ENCODE assay signal across 8 mouse cellular contexts in genomic region chr7:39552993-39553392, GRCm38 (mm10). TPM values are rescaled to one million over a fixed set of nuclear protein-coding genes. Genes with fewer than 3 reads are reported as not detected.
DNase-seq lines count a peak whose midpoint lies in the region; ATAC-seq and TF ChIP-seq lines count a peak whose summit lies in the region.

No protein-coding gene starts in this region.

- H3K27ac ChIP-seq in heart, adult 2 months = peak overlapping the region; percentile 97
- H3K27ac ChIP-seq in embryonic facial prominence, embryonic 14.5 days (replicated peaks; ENCODE audit: low read depth, low read length) = peak overlapping the region; percentile 97
- H3K27ac ChIP-seq in kidney, postnatal 0 days = 0 out of 2 replicates have a peak overlapping the region, but pooled peaks have one; percentile 95
- no peak overlapping the region for H3K27ac ChIP-seq in small intestine, adult 2 months (ENCODE audit: insufficient read depth, low read depth, low read length)

- DNase-seq in heart, adult 2 months = no peak
- DNase-seq in heart, adult 11 months = no peak
- peak; percentile 18 for DNase-seq in 3T3-L1 (ENCODE audit: low read depth, low spot score)
- DNase-seq in embryonic facial prominence, embryonic 14.5 days (ENCODE audit: low spot score) = peak; percentile 10
- peak; percentile 14 for DNase-seq in kidney, postnatal 0 days (ENCODE audit: low spot score)
- DNase-seq in frontal cortex, postnatal 14 days (ENCODE audit: low spot score in 2 of 2) = no peak
- no peak for DNase-seq in left cerebral cortex, postnatal 14 days (ENCODE audit: low spot score in 2 of 2)

- peaks cover 6% of the 10 kb centered on the region for H3K79me2 ChIP-seq in heart, adult 2 months (replicated peaks; ENCODE audit: control insufficient read depth, insufficient read depth, low read length)

- ATAC-seq in embryonic facial prominence, embryonic 14.5 days (ENCODE audit: low read depth) = no peak
- no peak for ATAC-seq in kidney, postnatal 0 days (replicated peaks; ENCODE audit: low FRiP score, low read depth)

- H3K9ac ChIP-seq in heart, adult 2 months (ENCODE audit: low read depth, low read length) = peak overlapping the region; percentile 66
- peak overlapping the region; percentile 89 for H3K9ac ChIP-seq in embryonic facial prominence, embryonic 14.5 days (ENCODE audit: low read depth, low read length)
- H3K9ac ChIP-seq in kidney, postnatal 0 days (ENCODE audit: low read depth, low read length) = peak overlapping the region; percentile 83; the same call in 1 of the 2 replicates

- H3K9me3 ChIP-seq in embryonic facial prominence, embryonic 14.5 days (ENCODE audit: control insufficient read depth, low read length) = no peaks in the 10 kb centered on the region
- H3K9me3 ChIP-seq in kidney, postnatal 0 days (replicated peaks; ENCODE audit: low read length) = no peaks in the 10 kb centered on the region

- no peak for TF ChIP-seq EP300 in heart, adult 2 months (IDR thresholded peaks at IDR 0.05; ENCODE audit: insufficient read depth, low read depth, low read length)

- intact Hi-C loops in heart, adult 2 months (cut with DNase I) = loop anchor here (5.0 kb wide), 2 partner anchors 36 to 101 kb away; partner anchors contain the start of gene Zfp619
- intact Hi-C loops in left cerebral cortex, postnatal 14 days (cut with DNase I) = no loop called here

- peaks cover 14% of the 10 kb centered on the region for H3K36me3 ChIP-seq in heart, adult 2 months (ENCODE audit: control insufficient read depth, insufficient read depth, low read length)
- peaks cover 31% of the 10 kb centered on the region for H3K36me3 ChIP-seq in embryonic facial prominence, embryonic 14.5 days (ENCODE audit: control insufficient read depth, insufficient read depth, low read length)
- H3K36me3 ChIP-seq in kidney, postnatal 0 days (ENCODE audit: insufficient read depth, low read length) = no peaks in the 10 kb centered on the region
- peaks cover 2% of the 10 kb centered on the region; the same call in 1 of the 2 replicates for H3K36me3 ChIP-seq in small intestine, adult 2 months (ENCODE audit: control insufficient read depth, insufficient read depth, low read length)

- H3K27me3 ChIP-seq in heart, adult 2 months (ENCODE audit: control insufficient read depth, insufficient read depth, low read length) = no peaks in the 10 kb centered on the region
- no peaks in the 10 kb centered on the region for H3K27me3 ChIP-seq in embryonic facial prominence, embryonic 14.5 days (replicated peaks; ENCODE audit: control insufficient read depth, insufficient read depth, low read length)
- no peaks in the 10 kb centered on the region for H3K27me3 ChIP-seq in kidney, postnatal 0 days (ENCODE audit: insufficient read depth, low read length)
- no peaks in the 10 kb centered on the region for H3K27me3 ChIP-seq in small intestine, adult 2 months (ENCODE audit: control insufficient read depth, insufficient read depth, low read length)

- H3K4me2 ChIP-seq in embryonic facial prominence, embryonic 14.5 days (ENCODE audit: low read depth, low read length) = peak overlapping the region; percentile 72
- H3K4me2 ChIP-seq in kidney, postnatal 0 days (ENCODE audit: low read length) = peak overlapping the region; percentile 57

- TF ChIP-seq CTCF in heart, adult 2 months (IDR thresholded peaks at IDR 0.05) = no peak
- no peak for TF ChIP-seq CTCF in kidney, postnatal 0 days (IDR thresholded peaks at IDR 0.05; ENCODE audit: low read depth)
- TF ChIP-seq CTCF in small intestine, adult 2 months (IDR thresholded peaks at IDR 0.05; ENCODE audit: extremely low read depth, insufficient read length, insufficient replicate concordance, low read depth, low read length) = no peak

- peak overlapping the region; percentile 81 for H3K4me3 ChIP-seq in heart, adult 2 months
- H3K4me3 ChIP-seq in embryonic facial prominence, embryonic 14.5 days (ENCODE audit: low read depth, low read length) = peak overlapping the region; percentile 75
- peak overlapping the region; percentile 67 for H3K4me3 ChIP-seq in kidney, postnatal 0 days (replicated peaks; ENCODE audit: low read depth, low read length)
- H3K4me3 ChIP-seq in small intestine, adult 2 months (ENCODE audit: low read depth, low read length) = peak overlapping the region; percentile 43

- TF ChIP-seq POLR2A in heart, adult 2 months (IDR thresholded peaks at IDR 0.05; ENCODE audit: insufficient read depth, low read depth, low read length) = no peak
- TF ChIP-seq POLR2A in small intestine, adult 2 months (IDR thresholded peaks at IDR 0.05; ENCODE audit: low read depth, low read length) = no peak

- 2% methylated on average over 5 of the region's 5 CpGs for WGBS in heart, adult 2 months
- WGBS in embryonic facial prominence, embryonic 14.5 days = 6% methylated on average over 5 of the region's 5 CpGs
- WGBS in kidney, postnatal 0 days = 6% methylated on average over 5 of the region's 5 CpGs
- WGBS in small intestine, adult 2 months = under 1% methylated on average over 5 of the region's 5 CpGs

- peaks cover 3% of the 10 kb centered on the region for H3K4me1 ChIP-seq in heart, adult 2 months (ENCODE audit: control insufficient read depth, insufficient read depth, low read length)
- H3K4me1 ChIP-seq in embryonic facial prominence, embryonic 14.5 days (ENCODE audit: control insufficient read depth, insufficient read depth, low read length) = peaks cover 9% of the 10 kb centered on the region; the same call in 1 of the 2 replicates
- 0 out of 2 replicates have a peak, but pooled peaks cover 6% of the 10 kb centered on the region for H3K4me1 ChIP-seq in kidney, postnatal 0 days (replicated peaks; ENCODE audit: insufficient read depth, low read length)
- peaks cover 7% of the 10 kb centered on the region; the same call in 1 of the 2 replicates for H3K4me1 ChIP-seq in small intestine, adult 2 months (ENCODE audit: control insufficient read depth, insufficient read depth, insufficient read length, low read length)

RNA-seq across cellular contexts. Expression of gene Zfp619, which starts 35.4 kb away (rescaled TPM):
- 1 to 10 TPM; 1.4 to 1.9 TPM for total RNA-seq in heart, adult 2 months (2021)
- 0.55 and 0.97 TPM in 2 replicates for polyA plus RNA-seq in heart, adult 2 months (2012; rRNA removed)
- 2.9 and 3.3 TPM in 2 replicates for polyA plus RNA-seq in embryonic facial prominence, embryonic 14.5 days (2014; fragmentation: Nextera tagmentation; extraction: Ambion mirVana)
- polyA plus RNA-seq in kidney, postnatal 0 days (2015; fragmentation: Nextera tagmentation; extraction: Ambion mirVana) = 1.3 and 1.4 TPM in 2 replicates
- polyA plus RNA-seq in small intestine, adult 2 months (2012; rRNA removed) = 0.03 and 0.04 TPM in 2 replicates
- total RNA-seq in left cerebral cortex, postnatal 14 days (2021) = 1 to 10 TPM; 4.4 TPM

Comparison
In these comparisons a context has a peak if more than half of its experiments do, and no peak if none do; other contexts are left out.
1. DNase-seq: peak in 3T3-L1 (single experiment), embryonic facial prominence, embryonic 14.5 days (single experiment) and kidney, postnatal 0 days (single experiment); none in heart, adult 2 months (0 of 2), heart, adult 11 months (single experiment), frontal cortex, postnatal 14 days (0 of 2) and left cerebral cortex, postnatal 14 days (0 of 2).
2. Peak in every context shown above with its lines, with median percentiles within 50 percentile points of each other: H3K4me3 ChIP-seq and H3K9ac ChIP-seq.